Mouse (Mus musculus): ENCODE data around the gene Ppia. TPM values are rescaled to one million over a fixed set of nuclear protein-coding genes. Genes with fewer than 3 reads are reported as not detected.
A peak's percentile ranks its signal among the peaks of the same experiment; 100 is the strongest.
"Not testable (repeated sequence)": the region's sequence is repeated elsewhere in the genome, so short reads cannot be mapped to it uniquely, and the experiment has no call there.

Ppia gene
- polyA plus RNA-seq (2012; fragmentation: generic; extraction: Trizol), result 3,065 TPM

GRCm38 (mm10) chr11:6414751-6415550 is at the start of gene Ppia:
Ppia (plus strand) TSS chr11:6415443.
- peak within 1 kb of the TSS; percentile 92 for H3K4me3 ChIP-seq
- H3K79me2 ChIP-seq (ENCODE audit: control insufficient read depth, insufficient read depth), result peaks cover 31% of the 10 kb centered on the region
- peak within 1 kb of the TSS; percentile 97 for H3K4me2 ChIP-seq (ENCODE audit: low read depth)
- TF ChIP-seq MAX (IDR thresholded peaks at IDR 0.05; ENCODE audit: low read depth) (no peak), TCF3 (IDR thresholded peaks at IDR 0.05; ENCODE audit: insufficient read length, low read depth) (no peak), POLR2AphosphoS2 (IDR thresholded peaks at IDR 0.05; ENCODE audit: insufficient read length, low read depth) (no peak), POLR2A (IDR thresholded peaks at IDR 0.05; ENCODE audit: insufficient read length, low read depth) (no peak), CEBPB (IDR thresholded peaks at IDR 0.05; ENCODE audit: insufficient read depth, poor library complexity, severe bottlenecking) (peak; percentile 93), MYOD1 (IDR thresholded peaks at IDR 0.05; ENCODE audit: control insufficient read depth in 1 of 3, insufficient read length in 2 of 3, low read depth in 2 of 3) (no peak), TCF12 (IDR thresholded peaks at IDR 0.05; ENCODE audit: insufficient read depth, poor library complexity, severe bottlenecking) (no peak), E2F4 (IDR thresholded peaks at IDR 0.05; ENCODE audit: insufficient read depth) (no peak), SRF (IDR thresholded peaks at IDR 0.05; ENCODE audit: control insufficient read depth, insufficient read length, low read depth) (peak; percentile 77), MYOG (IDR thresholded peaks at IDR 0.05; ENCODE audit: control insufficient read depth in 1 of 3, insufficient read depth in 1 of 3, insufficient read length in 2 of 3, low read depth in 2 of 3) (no peak), REST (IDR thresholded peaks at IDR 0.05; ENCODE audit: insufficient read depth, insufficient read length) (no peak), USF1 (IDR thresholded peaks at IDR 0.05; ENCODE audit: low read depth) (no peak)
- H3ac ChIP-seq (ENCODE audit: control insufficient read depth, insufficient read length), result peak within 1 kb of the TSS; percentile 65
- peaks cover 23% of the 10 kb centered on the region for H3K36me3 ChIP-seq (ENCODE audit: control insufficient read depth, insufficient read depth)
- no peaks in the 10 kb centered on the region for H3K27me3 ChIP-seq (ENCODE audit: control insufficient read depth, insufficient read depth, insufficient read length)

DNA sequence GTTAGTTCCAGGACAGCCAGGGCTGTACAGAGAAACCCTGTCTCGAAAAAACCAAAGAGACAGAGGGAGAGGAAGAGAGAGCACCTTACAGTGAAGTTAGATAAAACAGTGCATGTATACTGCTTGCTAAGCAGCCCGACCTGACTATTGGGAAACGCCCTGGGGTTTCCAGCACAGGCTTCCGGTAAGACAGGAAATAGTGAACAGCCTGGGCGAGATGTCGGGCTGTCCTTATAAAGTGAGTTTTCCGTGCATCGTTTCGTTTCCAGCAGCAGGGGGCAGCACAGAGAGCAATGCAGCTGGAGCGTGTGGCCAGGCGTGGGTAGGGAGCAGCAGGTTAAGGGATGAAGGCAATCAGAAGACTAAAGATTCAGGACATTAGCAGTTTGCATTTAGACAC is 49.4 kb upstream of the Ppia start:
- H3K4me3 ChIP-seq, result no peak overlapping the region

DNA sequence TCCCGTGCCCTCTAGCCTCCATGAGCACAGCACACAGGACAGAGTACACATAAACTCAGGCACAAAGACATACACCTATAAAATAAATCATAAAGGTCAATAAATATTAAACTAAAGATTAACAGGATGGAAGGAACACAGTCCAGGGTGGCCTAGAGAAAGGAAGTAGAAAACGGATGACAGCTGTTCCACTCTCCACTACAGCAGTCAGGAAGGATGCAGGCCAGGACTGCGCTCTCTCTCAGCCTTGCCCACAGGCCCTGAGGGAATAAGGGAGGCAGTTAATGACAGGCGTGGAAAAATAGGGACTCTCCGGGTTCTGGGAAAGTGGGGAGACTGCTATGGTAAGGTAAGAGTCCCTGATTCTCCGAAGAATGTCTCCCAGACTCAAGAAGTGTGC is 48.8 kb upstream of the Ppia start:
- Histone ChIP-seq H3K27me3 (ENCODE audit: control insufficient read depth, insufficient read depth, insufficient read length) (no peaks in the 10 kb centered on the region), H3ac (ENCODE audit: control insufficient read depth, insufficient read length) (no peak overlapping the region), H3K79me2 (ENCODE audit: control insufficient read depth, insufficient read depth) (no peaks in the 10 kb centered on the region), H3K4me2 (ENCODE audit: low read depth) (peak overlapping the region; percentile 44), H3K4me3 (no peak overlapping the region), H3K36me3 (ENCODE audit: control insufficient read depth, insufficient read depth) (no peaks in the 10 kb centered on the region)
- no peak for TF ChIP-seq MYOD1 (IDR thresholded peaks at IDR 0.05; ENCODE audit: control insufficient read depth in 1 of 3, insufficient read length in 2 of 3, low read depth in 2 of 3)
- TF ChIP-seq E2F4 (IDR thresholded peaks at IDR 0.05; ENCODE audit: insufficient read depth), result no peak
- no peak for TF ChIP-seq TCF3 (IDR thresholded peaks at IDR 0.05; ENCODE audit: insufficient read length, low read depth)
- no peak for TF ChIP-seq REST (IDR thresholded peaks at IDR 0.05; ENCODE audit: insufficient read depth, insufficient read length)
- TF ChIP-seq MYOG (IDR thresholded peaks at IDR 0.05; ENCODE audit: control insufficient read depth in 1 of 3, insufficient read depth in 1 of 3, insufficient read length in 2 of 3, low read depth in 2 of 3), result no peak
- no peak for TF ChIP-seq MAX (IDR thresholded peaks at IDR 0.05; ENCODE audit: low read depth)
- TF ChIP-seq CEBPB (IDR thresholded peaks at IDR 0.05; ENCODE audit: insufficient read depth, poor library complexity, severe bottlenecking), result no peak
- TF ChIP-seq USF1 (IDR thresholded peaks at IDR 0.05; ENCODE audit: low read depth), result no peak
- TF ChIP-seq SRF (IDR thresholded peaks at IDR 0.05; ENCODE audit: control insufficient read depth, insufficient read length, low read depth), result no peak
- no peak for TF ChIP-seq TCF12 (IDR thresholded peaks at IDR 0.05; ENCODE audit: insufficient read depth, poor library complexity, severe bottlenecking)
- TF ChIP-seq POLR2A (IDR thresholded peaks at IDR 0.05; ENCODE audit: insufficient read length, low read depth), result no peak
- TF ChIP-seq POLR2AphosphoS2 (IDR thresholded peaks at IDR 0.05; ENCODE audit: insufficient read length, low read depth), result no peak

More for the DNA sequence above, 49.4 kb upstream of the Ppia start:
- peak overlapping the region; percentile 57 for H3K4me2 ChIP-seq (ENCODE audit: low read depth)
- H3K79me2 ChIP-seq (ENCODE audit: control insufficient read depth, insufficient read depth), result no peaks in the 10 kb centered on the region
- H3K36me3 ChIP-seq (ENCODE audit: control insufficient read depth, insufficient read depth), result no peaks in the 10 kb centered on the region
- H3ac ChIP-seq (ENCODE audit: control insufficient read depth, insufficient read length), result no peak overlapping the region
- H3K27me3 ChIP-seq (ENCODE audit: control insufficient read depth, insufficient read depth, insufficient read length), result no peaks in the 10 kb centered on the region
- no peak for TF ChIP-seq POLR2A (IDR thresholded peaks at IDR 0.05; ENCODE audit: insufficient read length, low read depth)

- Histone ChIP-seq H3K27me3 (ENCODE audit: control insufficient read depth, insufficient read depth, insufficient read length) (no peaks in the 10 kb centered on the region), H3K4me3 (no peak overlapping the region), H3K4me2 (ENCODE audit: low read depth) (no peak overlapping the region), H3K36me3 (ENCODE audit: control insufficient read depth, insufficient read depth) (no peaks in the 10 kb centered on the region), H3K79me2 (ENCODE audit: control insufficient read depth, insufficient read depth) (no peaks in the 10 kb centered on the region), H3ac (ENCODE audit: control insufficient read depth, insufficient read length) (no peak overlapping the region)
- TF ChIP-seq MYOG (IDR thresholded peaks at IDR 0.05; ENCODE audit: control insufficient read depth in 1 of 3, insufficient read depth in 1 of 3, insufficient read length in 2 of 3, low read depth in 2 of 3) (no peak), REST (IDR thresholded peaks at IDR 0.05; ENCODE audit: insufficient read depth, insufficient read length) (no peak), CEBPB (IDR thresholded peaks at IDR 0.05; ENCODE audit: insufficient read depth, poor library complexity, severe bottlenecking) (no peak), POLR2AphosphoS2 (IDR thresholded peaks at IDR 0.05; ENCODE audit: insufficient read length, low read depth) (no peak), MAX (IDR thresholded peaks at IDR 0.05; ENCODE audit: low read depth) (no peak), POLR2A (IDR thresholded peaks at IDR 0.05; ENCODE audit: insufficient read length, low read depth) (no peak), MYOD1 (IDR thresholded peaks at IDR 0.05; ENCODE audit: control insufficient read depth in 1 of 3, insufficient read length in 2 of 3, low read depth in 2 of 3) (no peak), TCF12 (IDR thresholded peaks at IDR 0.05; ENCODE audit: insufficient read depth, poor library complexity, severe bottlenecking) (no peak), TCF3 (IDR thresholded peaks at IDR 0.05; ENCODE audit: insufficient read length, low read depth) (no peak), E2F4 (IDR thresholded peaks at IDR 0.05; ENCODE audit: insufficient read depth) (no peak), SRF (IDR thresholded peaks at IDR 0.05; ENCODE audit: control insufficient read depth, insufficient read length, low read depth) (no peak), USF1 (IDR thresholded peaks at IDR 0.05; ENCODE audit: low read depth) (no peak)
Measured at GRCm38 (mm10) chr11:6367156-6367555, 48.1 kb upstream of the Ppia start.

GRCm38 (mm10) chr11:6367986-6368385 is 47.3 kb upstream of the Ppia start:
- H3K4me2 ChIP-seq (ENCODE audit: low read depth); H3K36me3 ChIP-seq (ENCODE audit: control insufficient read depth, insufficient read depth); H3K27me3 ChIP-seq (ENCODE audit: control insufficient read depth, insufficient read depth, insufficient read length): not testable (repeated sequence)

More at GRCm38 (mm10) chr11:6367986-6368385, 47.3 kb upstream of the Ppia start:
- H3ac ChIP-seq (ENCODE audit: control insufficient read depth, insufficient read length); H3K79me2 ChIP-seq (ENCODE audit: control insufficient read depth, insufficient read depth); H3K4me3 ChIP-seq: not testable (repeated sequence)

Measured in myocyte (in vitro differentiated cells).